Mouse (Mus musculus) heart, embryonic 14.5 days (tissue): ENCODE measurements around the gene Ppip5k2. TPM values are rescaled to one million over a fixed set of nuclear protein-coding genes. Genes with fewer than 3 reads are reported as not detected.
A peak's percentile ranks its signal among the peaks of the same experiment; 100 is the strongest.

ENCODE experiments used
- ATAC-seq: fragments of 200-750 bp; cut with Nextera tagmentation; 2 replicates; pipeline ENCODE4 v1.8.0; 2017; ENCODE audit warnings: low read depth, moderate TSS enrichment; ENCODE audit not compliant: insufficient number of reproducible peaks, insufficient read depth, low FRiP score
- H3K27ac ChIP-seq, 2 experiments: fragments of 200-500 bp in 1 of 2; fragments of 300-500 bp in 1 of 2; sonication (generic) in 1 of 2; replicated peaks in 1 of 2; 2 replicates each; pipeline ENCODE4 v1.5.1; 2012 to 2014; ENCODE audit warnings: low read depth in 2 of 2, low read length in 2 of 2, control low read depth in 1 of 2, mild to moderate bottlenecking in 1 of 2, mixed read lengths in 1 of 2; ENCODE audit not compliant: control insufficient read depth in 1 of 2, insufficient read depth in 1 of 2
- H3K27me3 ChIP-seq: fragments of 300-500 bp; sonication (generic); 2 replicates; pipeline ENCODE4 v1.6.1; 2014; ENCODE audit warnings: mild to moderate bottlenecking, low read length, control low read depth; ENCODE audit not compliant: control insufficient read depth, insufficient read depth
- H3K36me3 ChIP-seq: fragments of 300-500 bp; sonication (generic); 2 replicates; pipeline ENCODE4 v1.6.1; 2014; ENCODE audit warnings: mild to moderate bottlenecking, control low read depth, low read length, mixed read lengths; ENCODE audit not compliant: control insufficient read depth, insufficient read depth
- H3K4me1 ChIP-seq, 2 experiments: fragments of 200-500 bp in 1 of 2; fragments of 300-500 bp in 1 of 2; sonication (generic) in 1 of 2; 2 replicates each; pipeline ENCODE4 v1.6.1; 2012 to 2014; ENCODE audit warnings: low read length in 2 of 2, control low read depth in 1 of 2, mixed read lengths in 1 of 2; ENCODE audit not compliant: control insufficient read depth in 2 of 2, insufficient read depth in 2 of 2
- H3K4me2 ChIP-seq: fragments of 300-500 bp; sonication (generic); 2 replicates; pipeline ENCODE4 v1.6.1; 2014; ENCODE audit warnings: mild to moderate bottlenecking, low read length
- H3K4me3 ChIP-seq, 2 experiments: fragments of 200-500 bp in 1 of 2; fragments of 300-500 bp in 1 of 2; sonication (generic) in 1 of 2; 2 replicates each; pipeline ENCODE4 v1.5.1; 2012 to 2014; ENCODE audit warnings: low read length in 2 of 2, mild to moderate bottlenecking in 2 of 2, control low read depth in 1 of 2, low read depth in 1 of 2, moderate library complexity in 1 of 2; ENCODE audit not compliant: control insufficient read depth in 1 of 2, insufficient read depth in 1 of 2
- H3K9ac ChIP-seq: fragments of 300-500 bp; sonication (generic); 2 replicates; pipeline ENCODE4 v1.6.1; 2014; ENCODE audit warnings: mild to moderate bottlenecking, low read length
- H3K9me3 ChIP-seq: fragments of 300-500 bp; sonication (generic); 2 replicates; pipeline ENCODE4 v1.6.1; 2016; ENCODE audit warnings: low read length, control low read depth; ENCODE audit not compliant: control insufficient read depth
- WGBS: fragments of 180-500 bp; shearing (Covaris S2); extraction: QIAGEN DNeasy Blood & Tissue Kit; methylation state at CpG from one replicate; pipeline ENCODE4 v1.1.7; 2014; 5-methylcytosine and 5-hydroxymethylcytosine counted together
- polyA plus RNA-seq: library from polyadenylated mRNA; unstranded; fragments of >200 nt; fragmentation: Nextera tagmentation; extraction: Ambion mirVana; gene quantifications from 2 replicates; pipeline ENCODE4 v1.2.1, GENCODE M21; 2014

Gene Ppip5k2
- polyA plus RNA-seq, 1 experiment from 2014 or later, result 61.7 TPM

DNA sequence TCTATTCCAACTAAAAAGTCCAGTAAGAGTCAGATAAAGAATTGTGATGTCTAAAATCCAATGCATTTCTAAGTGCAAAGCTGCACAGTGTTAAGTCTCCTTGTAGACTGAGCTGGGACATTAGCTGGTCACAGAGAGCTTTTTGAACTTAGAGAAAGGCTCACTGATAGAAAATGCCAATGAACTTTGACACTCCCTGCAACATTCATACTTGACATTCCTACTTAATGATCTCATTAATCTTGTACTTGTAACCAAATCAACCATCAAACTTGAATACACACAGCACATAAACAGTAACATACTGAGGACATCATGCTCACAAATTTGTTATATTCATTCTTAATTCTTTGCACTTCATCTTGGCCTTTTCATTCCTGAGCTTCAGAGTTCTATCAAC lies 10.4 kb downstream of the Ppip5k2 start:
- no peak for ATAC-seq
- Histone ChIP-seq H3K4me1 (peaks cover 3 to 11% of the 10 kb centered on the region in 2 experiments; a peak in 2 of 4 replicates), H3K9ac (no peak overlapping the region), H3K36me3 (peaks cover 30% of the 10 kb centered on the region), H3K27me3 (no peaks in the 10 kb centered on the region), H3K4me3 (no peak overlapping the region), H3K9me3 (no peaks in the 10 kb centered on the region), H3K4me2 (peak overlapping the region; percentile 62), H3K27ac (peak overlapping the region in 1 of 2 experiments; percentile 60; a peak in 2 of 4 replicates)

DNA sequence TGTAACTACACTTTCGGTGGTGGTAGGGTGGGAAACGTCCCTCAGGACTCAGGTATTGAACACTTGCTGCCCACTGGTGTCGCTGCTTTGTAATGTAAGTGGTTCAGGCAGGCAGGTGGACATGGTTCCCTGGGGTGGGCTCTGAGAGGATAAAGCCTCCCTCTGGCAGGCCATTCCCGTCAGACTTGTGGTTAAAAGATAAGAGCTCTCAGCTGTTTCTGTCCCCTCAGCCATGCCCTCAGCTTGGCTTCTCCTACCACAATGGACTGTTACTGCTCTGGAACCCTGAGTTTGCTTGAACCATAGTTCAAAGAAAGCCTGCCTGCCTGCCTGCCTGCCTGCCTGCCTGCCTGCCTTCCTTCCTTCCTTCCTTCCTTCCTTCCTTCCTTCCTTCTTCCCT lies 15.8 kb downstream of the Ppip5k2 start:
- Histone ChIP-seq H3K9ac (no peak overlapping the region), H3K4me2 (no peak overlapping the region), H3K9me3 (no peaks in the 10 kb centered on the region), H3K4me1 (peaks cover 0 to 4% of the 10 kb centered on the region in 2 experiments; a peak in 1 of 4 replicates), H3K36me3 (peaks cover 62% of the 10 kb centered on the region), H3K27me3 (no peaks in the 10 kb centered on the region), H3K4me3 (no peak overlapping the region), H3K27ac (no peak overlapping the region)
- WGBS, result 64% methylated on average over 4 of the region's 4 CpGs
- no peak for ATAC-seq

DNA sequence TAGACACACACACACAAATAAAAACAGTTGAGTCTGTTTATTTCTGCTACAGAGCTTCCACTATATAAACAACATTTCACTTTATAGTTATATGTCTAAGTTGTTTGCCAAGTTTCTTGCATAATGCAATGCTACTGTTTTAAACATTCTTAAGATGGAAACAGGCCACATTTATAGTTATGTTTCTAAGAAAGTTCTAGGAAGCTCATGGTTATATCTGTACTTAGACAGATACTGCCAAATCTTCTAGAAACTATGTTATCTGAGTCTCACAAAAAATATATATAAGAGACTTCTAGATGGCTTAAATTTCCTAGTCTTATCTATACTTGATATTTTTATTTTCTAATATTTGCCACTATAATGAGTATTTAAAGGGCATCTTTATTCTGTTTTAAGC lies 17.0 kb downstream of the Ppip5k2 start:
- peaks cover 70% of the 10 kb centered on the region for H3K36me3 ChIP-seq
- H3K27ac ChIP-seq, result no peak overlapping the region
- H3K27me3 ChIP-seq, result no peaks in the 10 kb centered on the region
- no peak overlapping the region for H3K4me3 ChIP-seq
- no peak overlapping the region for H3K9ac ChIP-seq
- no peak for ATAC-seq
- H3K4me1 ChIP-seq, result no peaks in the 10 kb centered on the region
- H3K4me2 ChIP-seq, result no peak overlapping the region
- no peaks in the 10 kb centered on the region for H3K9me3 ChIP-seq

DNA sequence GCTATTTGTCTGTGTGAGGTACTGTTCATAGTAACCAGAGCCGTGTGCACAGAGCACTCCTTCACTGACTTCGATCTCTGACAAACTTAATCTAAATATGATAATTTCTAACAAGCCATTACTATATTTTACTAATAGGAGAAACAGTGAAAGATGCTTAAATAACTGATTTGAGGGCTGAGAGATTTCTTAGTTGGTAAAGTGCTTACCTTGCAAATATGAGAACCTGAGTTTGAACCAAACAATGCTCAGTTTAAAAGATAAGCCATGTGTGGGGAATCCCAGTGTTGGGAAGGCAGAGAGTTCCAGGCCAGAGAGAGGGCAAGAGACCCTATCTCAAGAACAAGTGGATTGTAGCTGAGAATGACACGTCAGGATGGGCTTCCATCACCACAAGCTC lies 22.0 kb downstream of the Ppip5k2 start:
- Histone ChIP-seq H3K9me3 (no peaks in the 10 kb centered on the region), H3K27ac (no peak overlapping the region), H3K9ac (no peak overlapping the region), H3K36me3 (peaks cover 85% of the 10 kb centered on the region), H3K4me3 (no peak overlapping the region), H3K27me3 (no peaks in the 10 kb centered on the region), H3K4me1 (no peaks in the 10 kb centered on the region), H3K4me2 (no peak overlapping the region)
- WGBS, result 84% methylated on average over 3 of the region's 3 CpGs
- ATAC-seq, result no peak

DNA sequence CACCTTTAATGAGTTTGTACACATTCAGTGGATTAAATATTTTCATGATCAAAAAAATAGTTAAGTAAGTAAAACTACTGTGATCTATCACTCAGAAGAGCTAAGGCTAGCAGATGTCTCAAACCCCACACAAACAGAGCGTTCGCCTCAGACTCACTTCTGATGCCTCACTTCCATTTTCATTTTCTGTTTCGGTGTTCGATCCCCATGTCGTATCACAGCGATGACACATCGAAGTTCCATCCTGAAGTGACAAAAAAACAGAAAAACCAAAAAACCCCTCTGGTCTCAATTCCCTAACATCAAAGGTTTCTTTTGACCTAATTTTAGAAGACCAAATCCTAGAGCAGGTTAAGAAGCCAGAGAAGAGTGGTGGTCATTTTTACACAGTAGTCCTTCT lies 23.9 kb downstream of the Ppip5k2 start:
- Histone ChIP-seq H3K9me3 (no peaks in the 10 kb centered on the region), H3K4me1 (no peaks in the 10 kb centered on the region), H3K4me3 (no peak overlapping the region), H3K27me3 (no peaks in the 10 kb centered on the region), H3K4me2 (no peak overlapping the region), H3K36me3 (peaks cover 85% of the 10 kb centered on the region), H3K9ac (no peak overlapping the region), H3K27ac (no peak overlapping the region)
- WGBS, result 93% methylated on average over 7 of the region's 7 CpGs
- ATAC-seq, result no peak

DNA sequence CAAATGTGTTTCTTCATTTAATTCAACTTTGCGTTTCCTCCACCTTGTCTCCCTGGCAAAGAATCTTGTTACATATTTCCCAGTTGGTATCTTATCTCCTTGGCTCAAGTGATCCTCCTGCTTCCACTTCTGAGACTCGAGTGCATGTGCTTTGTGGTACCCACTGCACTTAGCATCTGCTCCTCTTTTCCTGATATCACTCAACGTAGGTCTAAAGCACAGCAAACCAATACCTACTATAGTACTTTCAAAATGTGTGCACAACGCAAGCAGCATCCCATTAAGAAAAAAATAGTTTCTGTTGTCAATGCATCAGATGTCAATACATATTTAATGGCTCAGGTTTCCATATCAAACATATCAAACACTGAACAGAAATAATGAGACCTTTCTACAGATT lies 24.5 kb downstream of the Ppip5k2 start:
- Histone ChIP-seq H3K9me3 (no peaks in the 10 kb centered on the region), H3K9ac (no peak overlapping the region), H3K36me3 (peaks cover 86% of the 10 kb centered on the region), H3K27ac (no peak overlapping the region), H3K4me3 (no peak overlapping the region), H3K4me2 (no peak overlapping the region), H3K4me1 (no peaks in the 10 kb centered on the region), H3K27me3 (no peaks in the 10 kb centered on the region)
- 27% methylated on average over 4 of the region's 4 CpGs for WGBS
- no peak for ATAC-seq

DNA sequence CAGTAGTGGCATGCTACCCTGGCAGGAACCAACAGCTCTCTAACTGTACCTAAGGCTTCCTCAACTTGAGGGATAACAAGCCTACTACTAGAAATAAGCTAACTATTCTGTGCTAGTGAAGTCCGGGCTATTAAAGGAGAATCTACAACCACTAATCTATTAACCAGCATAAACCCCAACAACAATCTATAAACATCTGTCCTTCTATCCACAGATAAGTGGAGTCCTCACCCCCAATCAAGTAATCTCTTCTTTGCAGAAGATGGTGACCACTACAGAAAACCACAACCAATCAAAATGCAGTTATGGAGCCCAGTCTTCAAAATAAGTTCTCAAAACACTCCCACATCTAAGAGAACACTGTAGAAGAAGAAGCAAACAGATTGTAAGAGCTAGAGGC lies 27.1 kb downstream of the Ppip5k2 start:
- H3K9ac ChIP-seq, result no peak overlapping the region
- H3K4me2 ChIP-seq, result no peak overlapping the region
- ATAC-seq, result no peak
- H3K4me1 ChIP-seq, result no peaks in the 10 kb centered on the region
- H3K4me3 ChIP-seq, result no peak overlapping the region
- no peaks in the 10 kb centered on the region for H3K27me3 ChIP-seq
- no peaks in the 10 kb centered on the region for H3K9me3 ChIP-seq
- peaks cover 88% of the 10 kb centered on the region for H3K36me3 ChIP-seq
- no peak overlapping the region for H3K27ac ChIP-seq
- WGBS, result 92% methylated on average over 1 of the region's 1 CpGs

DNA sequence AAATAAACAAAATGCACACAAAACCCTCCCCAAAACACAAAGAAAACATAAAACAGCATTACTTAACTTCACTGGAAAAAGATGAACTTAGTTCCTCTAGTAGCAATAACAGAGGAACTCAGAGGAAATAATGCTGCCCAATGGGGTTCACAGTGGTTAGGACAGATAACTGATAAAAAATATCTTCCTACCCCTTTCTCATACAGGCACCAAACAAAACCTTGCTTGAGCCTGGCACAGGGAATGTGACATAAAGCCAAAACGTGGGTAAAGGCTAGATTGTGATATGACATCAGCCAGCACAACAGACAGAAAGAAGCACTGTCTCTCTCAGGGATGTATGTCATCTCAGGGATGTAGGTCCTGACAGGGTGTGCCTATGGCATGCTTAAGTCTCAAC lies 40.9 kb downstream of the Ppip5k2 start:
- Histone ChIP-seq H3K27ac (no peak overlapping the region), H3K9me3 (no peaks in the 10 kb centered on the region), H3K27me3 (no peaks in the 10 kb centered on the region), H3K4me1 (no peaks in the 10 kb centered on the region), H3K4me2 (no peak overlapping the region), H3K4me3 (no peak overlapping the region), H3K9ac (no peak overlapping the region), H3K36me3 (peaks cover 74% of the 10 kb centered on the region)
- ATAC-seq, result no peak
- WGBS, result 55% methylated on average over 1 of the region's 1 CpGs
